Mouse (Mus musculus): ENCODE data around the gene Rbl1. TPM values are rescaled to one million over a fixed set of nuclear protein-coding genes. Genes with fewer than 3 reads are reported as not detected.

The Rbl1 gene
- polyA plus RNA-seq (2012; rRNA removed), result 27.5 and 29.8 TPM in 2 replicates

GRCm38 (mm10) chr2:157204366-157205218 lies at the start of gene Rbl1:
Gene Rbl1 (minus strand): TSS chr2:157204534.

GRCm38 (mm10) chr2:157135014-157135413 lies 69.3 kb downstream of the Rbl1 start, which contains the start of gene Samhd1:
Gene Samhd1 (minus strand): TSS chr2:157135265.

Other genes with a start within 250 kb of the Rbl1 start
- 26.6 and 51.0 TPM in 2 replicates for gene Ndrg3, start 212.5 kb downstream of the Rbl1 start, polyA plus RNA-seq (2012; rRNA removed)
- 41.0 and 50.2 TPM in 2 replicates for gene Dsn1, start 197.4 kb downstream of the Rbl1 start, polyA plus RNA-seq (2012; rRNA removed)
- gene Soga1, start 125.3 kb downstream of the Rbl1 start, polyA plus RNA-seq (2012; rRNA removed), result 15.4 and 19.0 TPM in 2 replicates
- 0.22 TPM in 1 of 2 replicates, not detected in the other for gene Tldc2, start 117.5 kb downstream of the Rbl1 start, polyA plus RNA-seq (2012; rRNA removed)
- gene Samhd1, start 69.3 kb downstream of the Rbl1 start, polyA plus RNA-seq (2012; rRNA removed), result 28.4 and 29.5 TPM in 2 replicates
- gene Rpn2, start 74.5 kb upstream of the Rbl1 start, polyA plus RNA-seq (2012; rRNA removed), result 134 and 182 TPM in 2 replicates
- 0.29 TPM in 2 replicates for gene Mroh8, start 75.0 kb upstream of the Rbl1 start, polyA plus RNA-seq (2012; rRNA removed)
- gene Ghrh, start 143.0 kb upstream of the Rbl1 start, polyA plus RNA-seq (2012; rRNA removed), result 0.53 and 1.3 TPM in 2 replicates
- gene Manbal, start 163.1 kb upstream of the Rbl1 start, polyA plus RNA-seq (2012; rRNA removed), result 67.5 and 67.9 TPM in 2 replicates
- gene Src, start 213.9 kb upstream of the Rbl1 start, polyA plus RNA-seq (2012; rRNA removed), result 42.0 and 46.1 TPM in 2 replicates